Mouse (Mus musculus) heart, embryonic 11.5 days (tissue): ENCODE measurements around the gene Rhbdl2. TPM values are rescaled to one million over a fixed set of nuclear protein-coding genes. Genes with fewer than 3 reads are reported as not detected.

Source experiments
- ATAC-seq: fragments of 200-750 bp; cut with Nextera tagmentation; replicated peaks from 2 replicates; pipeline ENCODE4 v1.8.0; 2017; ENCODE audit warnings: moderate library complexity; ENCODE audit not compliant: insufficient number of reproducible peaks, low FRiP score, low TSS enrichment
- H3K27ac ChIP-seq: fragments of 300-500 bp; sonication (generic); 2 replicates; pipeline ENCODE4 v1.5.1; 2014; ENCODE audit warnings: mild to moderate bottlenecking, low read depth, low read length
- H3K27me3 ChIP-seq: fragments of 300-500 bp; sonication (generic); 2 replicates; pipeline ENCODE4 v1.6.1; 2014; ENCODE audit warnings: mild to moderate bottlenecking, low read length, mixed read lengths; ENCODE audit not compliant: control insufficient read depth, insufficient read depth
- H3K36me3 ChIP-seq: fragments of 300-500 bp; sonication (generic); 2 replicates; pipeline ENCODE4 v1.6.1; 2014; ENCODE audit warnings: mild to moderate bottlenecking, low read length, moderate library complexity, mixed read lengths; ENCODE audit not compliant: control insufficient read depth, insufficient read depth
- H3K4me1 ChIP-seq: fragments of 300-500 bp; sonication (generic); 2 replicates; pipeline ENCODE4 v1.6.1; 2014; ENCODE audit warnings: low read length; ENCODE audit not compliant: control insufficient read depth, insufficient read depth
- H3K4me2 ChIP-seq: fragments of 300-500 bp; sonication (generic); 2 replicates; pipeline ENCODE4 v1.6.1; 2014; ENCODE audit warnings: mild to moderate bottlenecking, moderate library complexity
- H3K4me3 ChIP-seq: fragments of 300-500 bp; sonication (generic); 2 replicates; pipeline ENCODE4 v1.5.1; 2014; ENCODE audit warnings: low read depth, low read length
- H3K9ac ChIP-seq: fragments of 300-500 bp; sonication (generic); 2 replicates; pipeline ENCODE4 v1.6.1; 2014; ENCODE audit warnings: mild to moderate bottlenecking, low read depth, low read length, moderate library complexity
- H3K9me3 ChIP-seq: fragments of 300-500 bp; sonication (generic); replicated peaks from 2 replicates; pipeline ENCODE4 v1.6.1; 2016; ENCODE audit warnings: low read length; ENCODE audit not compliant: control insufficient read depth
- WGBS: fragments of 180-500 bp; shearing (Covaris S2); extraction: QIAGEN DNeasy Blood & Tissue Kit; methylation state at CpG from one replicate; pipeline ENCODE4 v1.1.7; 2014; ENCODE audit not compliant: insufficient replicate concordance; 5-methylcytosine and 5-hydroxymethylcytosine counted together
- polyA plus RNA-seq: library from polyadenylated mRNA; unstranded; fragments of >200 nt; fragmentation: Nextera tagmentation; extraction: Ambion mirVana; gene quantifications from 2 replicates; pipeline ENCODE4 v1.2.1, GENCODE M21; 2014

Gene Rhbdl2
- polyA plus RNA-seq, 1 experiment from 2014 or later, result 2.1 TPM

DNA sequence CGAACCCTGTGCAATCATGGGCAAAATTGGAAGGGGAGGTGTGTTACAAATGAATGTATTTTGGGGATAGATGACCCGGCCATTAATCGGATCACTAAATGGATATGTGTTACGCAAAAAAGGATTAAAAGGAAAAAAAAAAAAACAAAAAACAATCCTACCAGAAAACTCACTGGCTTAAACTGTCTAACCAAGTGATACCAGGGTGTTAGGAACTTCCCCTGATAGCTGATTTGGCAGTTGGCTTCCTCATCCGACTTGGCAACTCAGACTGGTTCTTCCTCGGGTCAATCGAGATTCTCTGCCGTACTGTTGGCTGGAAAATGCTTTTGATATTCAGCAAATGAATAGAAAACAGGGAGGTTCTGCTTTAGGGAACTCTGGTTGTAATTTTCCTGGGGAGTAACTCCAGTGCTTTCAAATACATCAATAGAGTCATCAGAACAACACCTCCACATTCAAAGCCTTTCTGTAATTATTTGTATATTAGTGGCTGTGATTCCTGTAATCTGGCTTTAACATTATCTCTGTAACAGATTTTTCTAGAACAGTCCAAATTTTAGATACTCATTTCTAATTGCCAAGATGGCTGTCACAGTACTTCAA is 36.9 kb upstream of the Rhbdl2 start:
- H3K4me2 ChIP-seq, result peak overlapping the region; percentile 71
- no peaks in the 10 kb centered on the region for H3K27me3 ChIP-seq
- under 1% methylated on average over 8 of the region's 8 CpGs for WGBS
- peaks cover 6% of the 10 kb centered on the region for H3K4me1 ChIP-seq
- H3K4me3 ChIP-seq, result peak overlapping the region; percentile 95
- no peak for ATAC-seq
- H3K36me3 ChIP-seq, result no peaks in the 10 kb centered on the region
- H3K9ac ChIP-seq, result peak overlapping the region; percentile 49; the same call in 1 of the 2 replicates
- H3K9me3 ChIP-seq, result no peaks in the 10 kb centered on the region
- H3K27ac ChIP-seq, result no peak overlapping the region

DNA sequence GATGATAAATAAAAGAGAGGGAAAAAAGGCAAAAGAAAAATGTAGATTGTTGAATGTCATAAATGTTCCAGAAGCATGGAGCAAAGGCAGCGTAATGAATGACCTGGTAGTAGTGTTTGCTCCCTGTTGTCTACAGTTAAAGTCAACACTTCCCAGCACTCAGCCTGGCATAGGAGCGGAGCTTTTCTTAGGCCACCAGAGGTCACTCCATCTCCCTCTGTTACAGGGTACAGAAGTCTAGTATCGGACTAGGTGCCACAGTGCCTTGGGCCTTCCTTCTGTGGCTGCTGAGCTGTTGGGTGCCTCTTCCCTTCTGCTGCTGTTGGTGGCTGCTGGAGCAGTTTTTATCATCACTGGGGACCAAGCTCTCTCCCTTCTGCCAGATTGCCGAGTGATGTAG is 29.4 kb upstream of the Rhbdl2 start:
- H3K9ac ChIP-seq, result no peak overlapping the region
- no peaks in the 10 kb centered on the region for H3K36me3 ChIP-seq
- H3K27ac ChIP-seq, result no peak overlapping the region
- no peak for ATAC-seq
- no peaks in the 10 kb centered on the region for H3K27me3 ChIP-seq
- no peaks in the 10 kb centered on the region for H3K9me3 ChIP-seq
- 49% methylated on average over 4 of the region's 4 CpGs for WGBS
- no peak overlapping the region for H3K4me2 ChIP-seq
- H3K4me3 ChIP-seq, result no peak overlapping the region
- H3K4me1 ChIP-seq, result no peaks in the 10 kb centered on the region

DNA sequence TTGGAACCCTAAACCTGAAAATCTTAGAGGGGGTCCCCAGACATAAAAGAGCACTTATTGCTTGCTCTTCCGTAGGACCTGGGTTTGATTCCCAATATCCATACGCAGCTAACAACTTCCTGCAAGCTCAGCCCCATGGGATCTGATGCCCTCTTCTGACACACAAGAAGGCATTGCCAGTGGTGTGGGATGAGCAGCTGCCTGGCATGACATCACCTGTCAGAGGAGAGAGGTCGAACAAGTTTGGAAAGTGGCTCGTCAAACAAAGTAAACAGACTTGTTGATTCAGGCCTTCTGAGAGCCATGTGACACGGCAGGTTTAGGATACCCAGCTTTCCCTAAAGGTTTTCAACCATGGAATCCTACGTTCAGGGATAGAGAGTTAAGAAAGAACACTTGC is 22.6 kb upstream of the Rhbdl2 start:
- no peak for ATAC-seq
- 70% methylated on average over 6 of the region's 6 CpGs for WGBS
- H3K4me2 ChIP-seq, result no peak overlapping the region

DNA sequence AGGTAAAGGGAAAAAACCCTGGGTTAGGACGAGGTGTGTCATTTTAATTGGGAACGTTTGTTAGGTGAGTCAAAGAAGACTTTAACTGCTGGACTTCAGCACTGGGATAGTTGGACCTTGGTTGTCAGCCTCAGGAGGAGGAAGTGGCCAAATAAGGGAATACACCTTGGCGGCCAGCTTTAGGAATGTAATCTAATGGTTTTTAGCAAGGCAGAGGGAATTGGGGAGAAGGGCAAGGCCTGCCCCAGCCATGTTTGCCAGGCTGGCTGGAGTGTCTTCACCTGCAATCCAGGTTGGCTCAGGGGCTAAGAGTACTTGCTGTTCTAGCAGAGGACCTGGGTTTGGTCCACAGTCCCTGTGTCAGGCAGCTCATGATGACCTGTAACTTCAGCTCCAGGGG is 19.9 kb upstream of the Rhbdl2 start:
- H3K27ac ChIP-seq, result no peak overlapping the region
- H3K4me3 ChIP-seq, result no peak overlapping the region
- no peak overlapping the region for H3K9ac ChIP-seq
- no peak overlapping the region for H3K4me2 ChIP-seq
- no peaks in the 10 kb centered on the region for H3K9me3 ChIP-seq
- no peaks in the 10 kb centered on the region for H3K36me3 ChIP-seq
- no peaks in the 10 kb centered on the region for H3K27me3 ChIP-seq
- WGBS, result 54% methylated on average over 3 of the region's 3 CpGs
- no peak for ATAC-seq
- no peaks in the 10 kb centered on the region for H3K4me1 ChIP-seq

More for the DNA sequence above, 22.6 kb upstream of the Rhbdl2 start:
- Histone ChIP-seq H3K9ac (no peak overlapping the region), H3K4me1 (no peaks in the 10 kb centered on the region), H3K4me3 (no peak overlapping the region), H3K9me3 (no peaks in the 10 kb centered on the region), H3K27ac (no peak overlapping the region), H3K27me3 (no peaks in the 10 kb centered on the region), H3K36me3 (no peaks in the 10 kb centered on the region)

DNA sequence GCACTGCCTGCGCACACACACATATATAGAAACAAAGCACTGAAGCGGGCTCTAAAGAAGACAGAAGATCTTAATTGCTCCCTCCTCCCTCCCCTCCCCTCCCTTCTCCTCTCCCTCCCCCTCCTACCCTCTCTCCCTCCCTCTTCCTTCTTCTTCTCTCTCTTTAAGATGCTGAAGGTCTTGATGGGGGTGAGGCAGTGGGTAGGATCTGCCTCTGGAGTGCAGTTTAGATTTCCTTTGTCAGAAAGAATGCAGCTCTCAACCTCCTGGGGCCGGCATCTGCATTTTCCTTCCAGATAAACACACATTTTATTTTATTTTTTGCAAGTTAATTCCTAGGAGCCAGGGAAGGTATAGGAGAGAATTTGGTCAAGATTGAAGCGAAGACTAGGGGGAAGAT is 19.4 kb upstream of the Rhbdl2 start:
- Histone ChIP-seq H3K36me3 (no peaks in the 10 kb centered on the region), H3K27ac (no peak overlapping the region), H3K4me3 (no peak overlapping the region), H3K4me2 (no peak overlapping the region), H3K4me1 (no peaks in the 10 kb centered on the region), H3K9ac (no peak overlapping the region), H3K9me3 (no peaks in the 10 kb centered on the region), H3K27me3 (no peaks in the 10 kb centered on the region)
- ATAC-seq, result no peak
- whole genome bisulfite sequencing, result 74% methylated on average over 4 of the region's 4 CpGs

DNA sequence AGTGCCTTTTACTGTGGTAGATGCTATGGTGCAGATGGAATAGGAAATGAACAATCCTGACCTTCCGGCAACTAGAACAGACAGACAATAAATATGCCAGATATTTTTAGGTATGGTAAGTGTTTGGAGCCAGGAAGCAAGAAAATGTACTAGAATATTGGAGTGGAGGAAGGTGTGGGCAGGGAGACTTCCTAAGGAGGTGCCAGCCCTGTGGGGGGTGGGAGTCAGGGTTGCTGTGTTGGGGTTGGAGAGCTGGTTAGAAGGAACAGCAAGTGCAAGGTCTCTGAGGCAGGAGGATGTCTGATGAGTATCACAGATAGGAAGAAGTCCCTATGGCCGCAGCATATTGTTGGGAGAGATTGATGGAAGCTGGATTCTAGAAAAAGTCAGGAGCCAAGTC is 5.0 kb downstream of the Rhbdl2 start:
- WGBS, result 80% methylated on average over 2 of the region's 2 CpGs
- Histone ChIP-seq H3K4me3 (no peak overlapping the region), H3K27me3 (no peaks in the 10 kb centered on the region), H3K4me1 (no peaks in the 10 kb centered on the region; the same call in 1 of the 2 replicates), H3K4me2 (no peak overlapping the region), H3K9me3 (no peaks in the 10 kb centered on the region), H3K27ac (no peak overlapping the region), H3K36me3 (no peaks in the 10 kb centered on the region), H3K9ac (no peak overlapping the region)
- no peak for ATAC-seq

DNA sequence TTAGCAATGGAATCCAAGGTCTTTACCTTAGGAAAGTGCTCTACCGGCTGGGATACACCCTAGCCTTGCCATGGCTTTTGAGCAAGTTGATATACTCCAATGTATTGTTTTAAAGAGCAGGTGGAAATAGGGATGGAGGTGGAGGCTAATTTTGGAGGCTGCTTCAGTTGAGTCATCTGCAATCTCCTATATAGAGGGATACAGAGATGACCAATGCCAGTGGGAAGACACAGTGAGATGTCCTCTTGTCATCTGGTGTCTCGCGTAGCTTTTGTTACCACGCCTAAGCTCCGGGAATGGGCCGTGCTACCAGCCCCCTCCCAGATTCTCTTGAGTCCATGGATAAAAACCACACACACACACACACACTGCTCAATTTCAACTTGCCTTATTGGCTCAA is 5.5 kb downstream of the Rhbdl2 start:
- Histone ChIP-seq H3K27me3 (no peaks in the 10 kb centered on the region), H3K4me1 (no peaks in the 10 kb centered on the region; the same call in 1 of the 2 replicates), H3K9ac (no peak overlapping the region), H3K4me3 (no peak overlapping the region), H3K36me3 (no peaks in the 10 kb centered on the region), H3K27ac (no peak overlapping the region), H3K9me3 (no peaks in the 10 kb centered on the region), H3K4me2 (no peak overlapping the region)
- ATAC-seq, result no peak
- 86% methylated on average over 6 of the region's 6 CpGs for WGBS

DNA sequence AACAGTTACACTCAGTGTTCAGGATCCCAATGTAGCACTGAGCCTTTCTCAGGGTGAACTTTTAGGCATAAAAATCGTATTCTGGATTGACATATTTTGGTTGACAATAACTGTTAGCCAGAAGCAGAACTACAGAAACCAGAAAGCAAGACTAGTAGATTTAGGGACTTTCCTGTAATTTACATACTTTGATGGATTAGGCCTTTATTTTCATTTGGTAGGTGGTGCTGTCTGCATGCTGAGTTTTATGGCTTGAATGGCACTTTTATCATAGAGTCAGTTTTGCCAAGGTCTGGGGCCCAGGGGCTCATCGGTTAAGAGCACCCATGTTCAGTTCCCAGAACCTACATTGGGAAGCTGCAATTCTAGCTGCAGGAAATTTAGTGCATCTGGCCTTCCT is 7.4 kb downstream of the Rhbdl2 start:
- H3K27me3 ChIP-seq, result no peaks in the 10 kb centered on the region
- WGBS, result 73% methylated on average over 2 of the region's 2 CpGs
- H3K36me3 ChIP-seq, result no peaks in the 10 kb centered on the region
- no peak overlapping the region for H3K9ac ChIP-seq
- no peak overlapping the region for H3K4me3 ChIP-seq
- H3K4me2 ChIP-seq, result no peak overlapping the region
- no peak for ATAC-seq
- no peak overlapping the region for H3K27ac ChIP-seq
- H3K4me1 ChIP-seq, result no peaks in the 10 kb centered on the region
- no peaks in the 10 kb centered on the region for H3K9me3 ChIP-seq

DNA sequence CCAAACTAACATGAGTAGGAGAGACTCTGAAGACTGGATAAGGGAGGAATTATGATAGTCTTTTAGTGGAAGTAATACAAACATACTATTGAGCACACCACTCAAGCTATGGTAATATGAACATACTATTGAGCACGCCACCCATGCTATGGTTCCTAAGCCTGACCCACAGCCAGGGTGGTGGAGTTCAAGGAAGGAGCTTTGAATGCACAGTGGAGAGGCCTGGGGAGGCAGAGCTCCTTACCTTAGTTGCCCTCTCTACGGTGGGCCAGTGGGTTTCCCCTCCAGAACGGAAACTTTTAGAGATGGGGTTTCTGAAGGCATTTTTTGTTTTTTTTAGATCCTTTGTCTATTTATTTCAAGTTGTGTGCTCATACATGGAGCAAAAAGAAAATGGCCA is 9.7 kb downstream of the Rhbdl2 start:
- H3K27ac ChIP-seq, result no peak overlapping the region
- H3K4me2 ChIP-seq, result no peak overlapping the region
- no peaks in the 10 kb centered on the region for H3K4me1 ChIP-seq
- ATAC-seq, result no peak
- H3K9ac ChIP-seq, result no peak overlapping the region
- H3K9me3 ChIP-seq, result no peaks in the 10 kb centered on the region
- H3K27me3 ChIP-seq, result no peaks in the 10 kb centered on the region
- H3K4me3 ChIP-seq, result no peak overlapping the region
- WGBS, result 83% methylated on average over 3 of the region's 3 CpGs
- H3K36me3 ChIP-seq, result no peaks in the 10 kb centered on the region
